ENCODE assay signal across 19 mouse cellular contexts in genomic region chr10:5468638-5469037, GRCm38 (mm10).
A peak's percentile ranks its signal among the peaks of the same experiment; 100 is the strongest.
DNase-seq lines count a peak whose midpoint lies in the region; ATAC-seq lines count a peak whose summit lies in the region.
"Had no signal": no experiment of that assay in that cellular context is flagged by ENCODE, and none has a peak within 500 bp of the region (broad histone marks: within the 10 kb centered on the region; RNA-seq: fewer than 3 reads in every experiment).

No protein-coding gene starts in this region.

- WGBS in hindbrain, embryonic 16.5 days: 85% methylated on average over 2 of the region's 2 CpGs

- ATAC-seq in cerebellum, adult (ENCODE audit: insufficient number of reproducible peaks, low FRiP score, low TSS enrichment): peak; percentile 74; the same call in 1 of the 2 replicates
- no peak for ATAC-seq in hindbrain, embryonic 16.5 days
- ATAC-seq: forebrain, embryonic 13.5 days; intestine, postnatal 0 days; Patski had no signal

- no peaks in the 10 kb centered on the region for H3K27me3 ChIP-seq in hindbrain, embryonic 16.5 days (replicated peaks; ENCODE audit: control insufficient read depth, insufficient read depth, low read length)
- H3K27me3 ChIP-seq: forebrain, embryonic 13.5 days; limb, embryonic 12.5 days had no signal

- H3K4me3 ChIP-seq in hindbrain, embryonic 16.5 days (ENCODE audit: low read length): no peak overlapping the region
- H3K4me3 ChIP-seq: forebrain, embryonic 13.5 days; limb, embryonic 12.5 days had no signal

- no peak overlapping the region for H3K4me2 ChIP-seq in hindbrain, embryonic 16.5 days (ENCODE audit: low read length)
- H3K4me2 ChIP-seq: forebrain, embryonic 13.5 days; heart, embryonic 11.5 days; limb, embryonic 12.5 days; liver, embryonic 11.5 days; midbrain, embryonic 11.5 days had no signal

- no peak overlapping the region for H3K9ac ChIP-seq in hindbrain, embryonic 16.5 days (ENCODE audit: low read depth, low read length)
- H3K9ac ChIP-seq: forebrain, embryonic 13.5 days; limb, embryonic 12.5 days had no signal

- no peak for DNase-seq in cerebellum, postnatal 10 days
- peak; percentile 6 for DNase-seq in layer of hippocampus, adult 9-11 months
- DNase-seq in layer of hippocampus, adult 9-10 months (ENCODE audit: low spot score): no peak
- peak; percentile 61 for DNase-seq in cerebellum, adult 11-12 months
- peak; percentile 51 to 71 for DNase-seq in cerebellum, postnatal 25 days
- DNase-seq: adrenal gland, adult 8-10 months; kidney, postnatal 25 days; lung, adult 18-20 months; lung, postnatal 10 days; spleen, adult 18-20 months had no signal

- no peaks in the 10 kb centered on the region for H3K4me1 ChIP-seq in hindbrain, embryonic 16.5 days (ENCODE audit: control insufficient read depth, insufficient read depth, low read depth, low read length)
- H3K4me1 ChIP-seq: forebrain, embryonic 13.5 days; limb, embryonic 12.5 days had no signal

- no peaks in the 10 kb centered on the region for H3K36me3 ChIP-seq in hindbrain, embryonic 16.5 days (ENCODE audit: control insufficient read depth, insufficient read depth, low read length)
- H3K36me3 ChIP-seq: limb, embryonic 12.5 days had no signal

- peaks cover 3% of the 10 kb centered on the region; the same call in 1 of the 2 replicates for H3K9me3 ChIP-seq in hindbrain, embryonic 16.5 days (ENCODE audit: control insufficient read depth, low read length)
- H3K9me3 ChIP-seq: forebrain, embryonic 13.5 days; limb, embryonic 12.5 days had no signal

- no peak overlapping the region for H3K27ac ChIP-seq in hindbrain, embryonic 16.5 days (ENCODE audit: low read depth, low read length)
- H3K27ac ChIP-seq: forebrain, embryonic 13.5 days; limb, embryonic 12.5 days had no signal

Comparison
In these comparisons a context has a peak if more than half of its experiments do, and no peak if none do; other contexts are left out.
1. DNase-seq: peak in layer of hippocampus, adult 9-11 months (single experiment), cerebellum, adult 11-12 months (single experiment) and cerebellum, postnatal 25 days (2 of 2); none in cerebellum, postnatal 10 days (0 of 2) and layer of hippocampus, adult 9-10 months (single experiment).